Mouse (Mus musculus): ENCODE data around the gene Gm15737. TPM values are rescaled to one million over a fixed set of nuclear protein-coding genes. Genes with fewer than 3 reads are reported as not detected.

Gm15737 gene
- polyA plus RNA-seq, 1 experiment, result not detected

Other genes with a start within 250 kb of the Gm15737 start
- 53.5 and 57.3 TPM in 2 replicates for gene Prickle2, start 163.2 kb upstream of the Gm15737 start, polyA plus RNA-seq (2012; rRNA removed)
- gene A730049H05Rik, start 52.9 kb upstream of the Gm15737 start, polyA plus RNA-seq (2012; rRNA removed), result 0.06 TPM in 1 of 2 replicates, not detected in the other
- gene Adamts9, start 74.1 kb downstream of the Gm15737 start, polyA plus RNA-seq (2012; rRNA removed), result 1.1 and 1.3 TPM in 2 replicates

All from frontal cortex, adult 2 months (tissue).